Mouse (Mus musculus) frontal cortex, postnatal 36 days (tissue): ENCODE data around the gene Abcd4.

Experiments
- DNase-seq, 2 experiments: peaks; one replicate each; pipeline ENCODE4 v3.0.0; 2022; ENCODE audit warnings: low spot score in 2 of 2

The Abcd4 gene

DNA sequence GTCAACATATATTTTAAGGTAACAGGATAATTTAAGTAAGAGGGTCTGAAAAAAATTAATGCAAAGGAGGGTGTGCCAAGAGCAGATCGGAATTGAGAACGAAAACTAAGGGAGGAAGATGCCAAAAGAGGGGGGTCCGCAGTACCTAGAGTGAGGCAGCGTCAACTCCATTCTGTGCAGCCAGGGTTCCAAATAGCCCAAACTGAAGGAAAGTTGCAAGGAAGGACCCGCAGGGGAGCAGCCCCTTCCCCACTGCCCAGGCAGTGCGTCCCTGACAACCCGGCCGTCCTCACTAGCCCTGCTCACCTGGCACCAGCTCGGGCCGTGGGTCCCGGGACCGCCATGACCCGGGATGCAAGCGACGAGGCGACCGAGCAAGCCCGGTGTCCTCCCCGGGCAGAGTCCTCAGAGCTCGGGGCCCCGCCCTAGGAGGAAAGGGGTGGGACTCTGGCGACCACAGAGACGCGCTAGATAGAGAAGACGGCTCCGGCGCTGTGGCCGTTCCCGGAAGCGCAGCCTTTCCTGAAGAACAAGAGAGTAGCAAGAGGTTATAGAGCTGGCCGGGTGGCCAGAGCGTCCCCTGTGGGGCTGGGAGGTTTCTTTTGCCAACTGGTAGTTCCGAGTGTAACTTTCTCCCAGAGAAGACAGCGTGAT, at the start of gene Abcd4:
Abcd4 (minus strand) TSS at position 437 of the 654 bp plus-strand sequence.
- peak; percentile 90 to 93 for DNase-seq

DNA sequence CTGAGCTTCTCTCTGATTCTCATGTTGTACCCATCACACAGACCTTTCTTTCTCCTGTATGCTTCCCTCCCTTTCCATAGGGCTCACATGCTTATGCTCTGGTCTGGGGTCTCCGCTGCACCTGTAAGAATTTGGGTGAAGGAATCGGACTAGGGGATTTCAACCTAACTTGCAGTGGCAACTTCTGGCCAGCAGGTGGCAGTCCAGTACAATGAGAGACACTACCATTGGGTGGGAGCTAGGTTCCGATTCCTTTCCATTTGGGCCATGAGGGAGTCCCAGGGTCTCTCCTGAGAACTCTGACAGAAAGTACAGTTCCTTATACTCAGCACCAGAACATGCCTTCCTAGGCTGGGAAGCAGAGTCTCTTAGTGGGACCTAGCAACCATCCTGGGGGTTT, 36.7 kb upstream of the Abcd4 start:
- peak; percentile 65 to 70 for DNase-seq

DNA sequence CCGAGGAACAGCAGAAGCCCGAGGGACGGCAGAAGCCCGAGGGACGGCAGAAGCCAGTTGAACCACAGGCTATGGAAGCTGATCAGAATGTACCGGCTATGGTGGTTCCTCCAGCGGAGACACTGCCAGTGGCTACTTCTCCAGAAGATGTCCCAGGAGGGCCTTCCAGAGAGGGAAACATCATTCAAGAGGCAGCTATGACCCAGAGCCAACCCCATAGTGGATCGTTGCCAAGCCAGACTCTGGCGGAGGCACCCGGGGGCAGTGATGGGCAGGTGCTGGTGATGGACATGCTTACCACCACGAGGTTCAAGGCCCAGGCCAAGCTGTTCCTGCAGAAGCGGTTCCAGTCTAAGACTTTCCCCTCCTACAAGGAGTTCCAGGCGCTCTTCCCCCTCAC, 33.0 kb upstream of the Abcd4 start:
- DNase-seq, result no peak

DNA sequence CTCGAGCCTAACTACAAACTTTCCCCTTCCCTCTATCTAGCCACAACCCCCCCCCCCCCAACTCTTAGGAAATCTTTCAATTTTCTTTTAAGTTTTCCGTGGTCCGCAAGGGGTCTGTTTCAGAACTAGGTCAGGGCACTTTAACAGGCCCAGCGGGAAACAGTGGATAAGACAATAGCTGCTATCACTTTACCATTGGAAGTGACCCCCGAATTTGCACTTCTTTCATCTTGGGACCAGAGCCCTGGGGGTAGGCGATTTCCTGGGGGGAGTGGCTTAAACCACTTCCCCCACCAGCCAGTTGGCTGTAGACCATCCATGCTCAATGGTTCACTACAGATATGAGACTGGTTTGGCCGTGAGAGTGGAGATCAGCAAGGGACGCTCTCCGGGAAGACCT, 23.4 kb upstream of the Abcd4 start, which contains the start of gene Vrtn:
Vrtn (plus strand) TSS at position 366 of the 400 bp plus-strand sequence.
- no peak for DNase-seq

DNA sequence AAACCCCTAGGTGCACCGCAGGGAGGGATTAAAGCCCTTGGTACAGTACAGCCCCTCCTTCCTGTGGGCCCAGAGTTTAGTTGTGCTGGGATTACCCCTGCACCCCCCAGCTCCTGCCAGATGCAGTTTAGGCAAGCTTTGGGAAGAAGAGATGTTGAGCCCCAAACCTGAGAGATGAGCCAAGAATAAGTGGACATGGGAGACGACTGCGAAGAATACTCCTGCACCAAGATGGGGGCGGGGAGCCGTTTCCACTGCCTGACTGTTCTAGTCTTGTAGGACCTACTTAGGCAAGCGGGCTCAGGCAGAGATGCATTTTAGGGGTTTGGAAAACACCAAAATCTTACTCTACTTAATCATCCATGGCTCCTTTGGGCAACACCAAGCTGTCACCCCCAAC, 23.0 kb upstream of the Abcd4 start:
- no peak for DNase-seq

DNA sequence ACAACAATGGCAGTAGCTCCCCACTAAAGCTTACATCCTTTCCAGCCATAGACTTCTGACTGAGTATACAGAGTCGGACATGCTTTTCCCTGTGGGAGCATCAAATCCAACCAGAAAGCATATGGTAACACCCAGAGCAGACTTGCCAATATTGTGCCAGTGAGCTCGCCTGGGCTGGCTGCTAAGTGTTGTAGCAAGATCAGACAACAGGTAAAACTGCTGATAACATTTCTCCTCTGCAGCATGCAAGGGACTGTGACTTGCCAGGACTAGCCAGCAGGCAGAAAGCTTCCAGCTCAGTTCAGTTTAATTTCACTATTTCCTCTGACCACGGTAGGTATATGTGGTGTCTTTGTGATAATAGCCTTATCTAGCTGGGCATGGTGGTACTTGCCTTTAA, 14.7 kb upstream of the Abcd4 start:
- DNase-seq, result no peak

DNA sequence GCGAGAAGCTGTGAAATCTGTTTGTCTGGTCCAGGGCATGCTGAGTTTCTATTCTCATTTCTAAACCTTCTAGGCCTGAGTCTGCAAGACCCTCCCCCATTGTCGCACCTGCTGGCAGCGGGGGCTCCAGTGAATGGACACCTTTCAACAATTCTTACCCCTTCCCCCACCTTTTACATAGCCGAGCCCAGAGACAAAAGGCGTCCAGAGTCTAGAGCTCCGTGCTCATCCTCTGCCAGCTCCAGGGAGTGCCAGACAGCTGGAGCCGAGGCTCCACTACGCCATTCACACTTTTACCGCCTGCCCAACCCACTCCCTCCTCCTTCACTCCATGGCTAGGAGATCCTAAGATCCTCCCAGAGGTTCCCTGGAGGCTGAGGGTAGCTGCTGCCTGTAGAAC, 7.9 kb upstream of the Abcd4 start:
- DNase-seq, result peak; percentile 15 to 29

DNA sequence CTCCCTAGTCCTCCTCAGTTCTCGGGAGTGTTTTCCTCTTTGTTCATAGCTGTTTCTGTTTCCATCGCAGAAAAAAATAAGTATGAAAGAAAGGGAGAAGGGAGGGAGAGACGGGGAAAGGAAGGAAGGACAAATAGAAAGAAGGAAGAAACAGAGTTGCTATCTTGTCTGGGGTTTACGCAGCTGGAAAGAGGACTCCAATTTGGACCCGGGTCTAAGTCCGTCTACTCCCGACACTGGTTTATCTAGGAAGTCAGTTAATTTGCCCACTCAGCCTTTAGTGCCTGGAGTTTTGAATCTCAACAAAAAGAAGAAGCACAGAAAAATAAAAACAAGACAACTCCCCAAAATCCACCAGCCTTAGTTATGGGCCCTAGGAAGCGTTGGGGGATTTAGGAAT, 7.4 kb upstream of the Abcd4 start:
- DNase-seq, result no peak

DNA sequence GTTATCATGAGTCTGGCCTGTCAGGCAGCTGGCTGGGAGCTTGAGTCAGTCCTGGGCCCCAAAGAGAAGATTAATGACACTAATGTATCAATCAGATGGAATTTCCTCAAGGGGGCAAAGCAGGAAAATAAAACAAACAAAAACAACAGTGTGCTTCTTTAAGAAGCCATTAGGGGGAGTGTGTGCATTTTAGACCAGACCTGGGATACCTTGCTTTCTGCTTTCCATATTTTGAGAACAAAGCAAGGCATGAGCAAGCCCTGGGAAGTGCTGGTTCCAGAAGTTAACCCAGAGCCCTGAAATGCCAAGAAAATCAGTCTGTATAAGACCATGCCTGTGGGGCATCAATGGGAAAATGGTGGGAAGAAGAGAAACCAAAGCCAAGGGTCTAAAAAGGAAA, 3.8 kb upstream of the Abcd4 start:
- DNase-seq, result no peak

DNA sequence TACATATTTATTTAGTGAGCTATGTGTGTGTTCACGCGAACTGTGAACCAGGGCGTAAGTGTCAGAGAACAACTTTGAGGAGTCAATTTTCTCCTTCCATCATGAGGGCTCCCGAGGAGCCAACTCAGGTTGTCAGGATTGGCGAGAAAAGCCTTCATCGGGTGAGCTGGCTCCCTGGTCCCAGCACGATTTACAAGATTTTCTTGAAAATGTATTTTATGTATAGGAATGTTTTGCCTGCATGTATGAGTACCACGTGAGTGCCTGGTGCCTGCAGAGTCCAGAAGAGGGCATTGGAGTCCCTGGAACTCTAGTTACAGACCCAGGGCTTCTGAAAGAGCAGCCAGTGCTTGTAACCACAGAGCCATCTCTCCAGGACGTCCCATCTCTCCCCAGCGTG, 450 bp upstream of the Abcd4 start:
- no peak for DNase-seq

DNA sequence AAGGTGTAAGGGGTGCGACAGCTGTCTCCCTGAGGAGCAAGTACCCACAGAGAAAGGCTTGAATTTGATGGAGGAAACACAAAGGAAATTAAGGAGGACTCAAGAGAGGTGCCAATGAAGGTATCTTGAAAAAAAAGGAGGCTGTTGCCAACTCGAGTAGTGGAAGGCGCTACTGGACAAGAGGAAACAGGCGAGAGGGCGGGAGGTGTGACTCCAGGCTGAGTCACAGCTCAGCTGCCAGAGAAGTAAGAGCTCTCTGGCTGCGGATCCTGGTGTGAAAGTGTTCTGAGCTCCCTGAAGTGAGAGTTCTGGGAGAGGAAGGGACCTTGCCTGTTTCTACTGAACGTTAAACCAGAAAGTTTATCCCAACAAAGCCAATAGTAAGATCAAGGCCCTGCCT, 2.7 kb downstream of the Abcd4 start:
- DNase-seq, result peak; percentile 54 to 68

DNA sequence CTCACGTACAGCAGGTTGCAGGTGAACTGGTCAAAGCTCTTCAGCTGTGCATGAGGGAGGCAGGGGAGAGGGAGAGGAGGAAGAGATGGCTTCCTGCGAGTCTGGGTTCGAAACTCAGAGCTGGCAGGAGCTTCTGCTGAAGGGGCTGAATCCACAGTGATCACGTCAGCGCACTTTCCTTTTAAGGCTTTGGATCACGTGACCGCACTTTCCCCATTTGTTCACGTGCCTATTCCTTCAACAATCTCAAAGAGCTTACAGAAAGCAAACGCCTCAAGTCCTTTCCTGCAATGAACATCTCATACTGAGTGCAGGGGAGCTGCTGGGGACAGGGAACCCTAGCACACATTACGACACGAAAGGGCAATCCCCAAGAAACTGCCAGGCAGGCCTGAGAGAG, 3.2 kb downstream of the Abcd4 start:
- no peak for DNase-seq

DNA sequence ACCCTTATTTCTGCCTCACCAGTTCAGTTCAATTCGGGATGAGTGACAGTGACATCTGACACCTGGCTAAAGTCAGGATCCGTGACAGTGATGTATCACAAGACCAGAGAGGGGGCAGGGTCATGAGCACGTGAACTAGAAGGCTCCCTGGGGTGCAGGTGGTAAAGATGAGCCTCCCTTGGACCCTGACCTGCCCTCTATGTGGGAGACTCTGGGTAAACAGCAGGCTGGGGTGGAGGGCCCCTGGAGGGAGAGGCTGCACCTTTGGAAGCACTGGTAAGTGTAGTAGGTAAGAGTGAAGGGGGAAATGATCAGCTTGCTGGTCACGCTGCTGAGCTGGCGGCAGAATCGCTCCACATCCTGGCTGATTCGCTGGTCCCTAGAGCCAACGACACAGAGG, 4.7 kb downstream of the Abcd4 start:
- DNase-seq, result no peak

DNA sequence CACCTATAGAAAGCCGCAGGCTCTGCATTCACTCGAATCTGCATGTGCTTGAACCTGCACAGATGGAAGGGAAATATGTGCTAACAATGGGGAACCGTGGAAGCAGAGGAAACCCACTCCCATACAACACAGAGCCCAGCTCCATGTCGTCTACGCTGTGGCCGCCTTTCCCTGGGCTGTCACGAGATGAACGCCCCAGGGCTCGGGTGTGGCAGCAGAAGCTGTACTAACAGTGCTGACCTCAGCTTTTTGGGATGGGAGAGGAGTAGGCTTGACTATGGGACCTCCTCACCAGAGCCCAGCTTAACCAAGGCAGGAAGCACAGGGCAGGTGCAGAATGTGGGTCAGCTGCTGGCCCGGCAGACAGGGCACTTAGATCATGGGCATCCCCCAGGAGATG, 5.5 kb downstream of the Abcd4 start:
- DNase-seq, result no peak

DNA sequence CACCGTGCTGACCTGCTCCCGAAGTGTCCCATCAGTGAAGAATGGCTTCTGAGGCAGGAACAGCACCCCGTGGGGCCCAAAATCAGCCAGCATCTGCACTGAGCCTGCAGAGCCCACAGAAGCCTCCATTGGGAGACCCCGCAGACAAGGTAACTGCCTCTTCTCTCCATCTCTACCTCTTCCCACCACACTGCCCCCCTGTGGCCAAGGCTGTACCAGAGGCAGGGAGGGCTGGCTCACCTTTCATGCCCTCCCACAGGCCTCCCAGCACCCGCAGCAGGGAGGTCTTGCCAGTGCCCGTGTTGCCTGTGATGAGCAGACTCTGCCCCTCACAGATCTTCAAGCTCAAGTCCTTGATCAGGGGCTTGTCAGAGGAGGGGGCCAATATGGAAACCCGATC, 11.4 kb downstream of the Abcd4 start:
- no peak for DNase-seq

DNA sequence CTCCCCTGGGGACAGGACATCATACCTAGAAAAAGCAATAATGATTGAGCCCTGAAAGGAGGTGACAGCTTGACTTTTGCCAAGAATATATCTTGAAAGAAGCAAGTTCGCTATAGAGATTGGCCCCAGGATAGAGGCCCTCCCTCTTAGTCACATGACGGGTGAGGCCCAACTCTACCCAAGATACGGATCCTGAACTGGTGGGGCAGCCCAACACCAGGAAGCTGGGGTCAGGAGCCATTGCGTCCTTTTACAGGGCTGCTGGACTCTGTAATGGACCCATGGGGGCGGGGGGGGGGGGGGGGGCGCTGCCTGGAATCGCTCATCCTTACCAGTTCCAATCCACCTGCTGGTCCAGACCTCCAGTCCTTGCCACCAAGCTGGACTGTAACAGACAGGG, 13.2 kb downstream of the Abcd4 start:
- no peak for DNase-seq

DNA sequence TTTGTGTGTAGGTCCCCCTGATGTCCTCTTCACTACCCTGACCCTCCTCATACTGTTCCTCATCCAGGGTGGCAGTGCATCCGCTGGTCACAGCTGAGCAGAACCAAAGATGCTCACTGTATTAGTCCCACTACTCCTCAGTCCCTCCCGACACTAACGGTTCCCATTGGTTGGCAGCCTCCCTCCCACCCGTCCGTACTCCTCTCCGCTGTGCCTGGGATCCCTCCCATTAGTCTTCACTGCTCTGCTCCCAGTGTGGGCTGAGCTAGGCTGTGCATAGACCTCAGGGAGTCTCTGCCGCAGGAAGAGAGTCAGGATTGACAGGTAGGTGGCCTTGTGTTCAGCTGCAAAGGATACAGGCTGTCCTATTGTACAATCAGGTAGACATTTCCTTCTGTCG, 18.9 kb downstream of the Abcd4 start:
- DNase-seq, result no peak

DNA sequence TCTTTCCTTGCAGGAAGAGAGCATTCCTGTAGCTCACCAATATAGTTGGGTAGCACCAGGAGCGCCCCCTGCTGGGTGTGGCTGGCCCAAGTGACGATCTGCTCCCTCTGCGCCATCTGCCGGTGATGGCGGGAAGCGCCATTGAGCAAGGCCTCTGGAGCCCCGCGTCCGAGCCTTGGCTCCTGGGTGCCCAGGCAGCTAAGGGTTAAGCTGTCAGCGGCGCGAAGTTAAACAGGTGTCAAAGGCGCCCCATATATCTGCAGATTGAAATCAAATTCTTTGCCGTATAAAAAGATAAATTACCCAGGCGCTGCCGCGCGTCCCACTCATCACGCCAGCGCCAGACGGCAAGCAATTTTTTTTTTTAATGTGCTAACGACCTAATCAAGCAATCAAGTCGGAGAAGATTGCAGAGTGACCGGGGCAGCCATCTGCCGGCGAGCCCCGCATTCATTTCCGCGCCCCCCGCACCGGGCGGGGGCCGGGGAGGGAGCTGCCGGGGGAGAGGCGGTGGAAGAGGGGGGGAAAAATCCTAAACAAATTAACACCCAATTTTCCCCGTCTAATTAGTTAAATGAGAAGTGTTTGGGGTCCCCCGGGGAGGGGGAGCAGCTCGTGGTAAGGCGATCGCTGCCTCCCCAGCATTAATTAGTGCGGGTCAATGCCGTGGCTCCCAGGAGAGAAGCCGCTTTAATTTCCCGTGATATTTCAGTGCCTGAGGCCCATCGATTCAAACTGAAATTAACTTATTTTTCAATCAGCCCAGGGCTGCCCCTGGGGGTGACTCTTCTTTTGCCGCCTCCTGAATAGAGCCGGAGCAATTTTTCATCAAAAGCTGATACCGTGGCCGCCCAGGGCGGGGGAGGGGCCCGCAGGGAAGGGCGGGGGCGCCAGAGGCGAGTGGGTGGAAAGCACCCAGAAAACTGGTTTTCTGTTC, 27.1 kb downstream of the Abcd4 start:
- DNase-seq, result peak; percentile 96 to 97

DNA sequence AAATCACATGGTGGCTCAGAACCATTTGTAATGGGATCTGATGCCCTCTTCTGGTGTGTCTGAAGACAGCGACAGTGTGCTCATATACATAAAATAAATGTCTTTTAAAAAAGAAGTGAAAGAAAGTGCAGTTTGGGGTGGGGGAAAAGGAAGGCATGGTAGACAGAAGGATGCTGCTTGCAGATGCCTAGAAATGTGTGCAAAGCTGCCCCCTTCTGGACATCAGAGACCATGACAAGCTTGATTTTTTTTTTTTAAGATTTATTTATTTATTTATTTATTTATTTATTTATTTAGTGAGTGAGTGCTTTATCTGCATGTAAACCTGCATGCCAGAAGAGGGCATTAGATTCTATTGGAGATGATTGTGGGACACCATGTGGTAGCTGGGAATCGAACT, 35.9 kb downstream of the Abcd4 start:
- no peak for DNase-seq

DNA sequence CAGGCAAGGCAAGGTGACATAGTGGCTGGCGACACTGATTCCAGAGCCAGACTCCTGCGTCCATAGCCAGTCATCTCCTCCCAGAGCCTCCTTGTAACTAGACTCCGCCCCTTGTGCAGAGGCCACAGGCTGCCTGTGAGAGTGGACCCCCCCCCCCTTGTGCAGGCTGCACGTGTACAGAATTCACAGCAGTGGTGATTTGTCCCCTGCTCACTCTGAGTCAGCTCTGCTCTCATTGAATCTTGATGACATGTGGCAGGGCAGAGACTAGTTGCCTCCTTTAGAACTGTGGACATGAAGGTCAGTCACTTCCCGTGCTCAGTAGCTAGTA, 38.8 kb downstream of the Abcd4 start:
- DNase-seq, result no peak

DNA sequence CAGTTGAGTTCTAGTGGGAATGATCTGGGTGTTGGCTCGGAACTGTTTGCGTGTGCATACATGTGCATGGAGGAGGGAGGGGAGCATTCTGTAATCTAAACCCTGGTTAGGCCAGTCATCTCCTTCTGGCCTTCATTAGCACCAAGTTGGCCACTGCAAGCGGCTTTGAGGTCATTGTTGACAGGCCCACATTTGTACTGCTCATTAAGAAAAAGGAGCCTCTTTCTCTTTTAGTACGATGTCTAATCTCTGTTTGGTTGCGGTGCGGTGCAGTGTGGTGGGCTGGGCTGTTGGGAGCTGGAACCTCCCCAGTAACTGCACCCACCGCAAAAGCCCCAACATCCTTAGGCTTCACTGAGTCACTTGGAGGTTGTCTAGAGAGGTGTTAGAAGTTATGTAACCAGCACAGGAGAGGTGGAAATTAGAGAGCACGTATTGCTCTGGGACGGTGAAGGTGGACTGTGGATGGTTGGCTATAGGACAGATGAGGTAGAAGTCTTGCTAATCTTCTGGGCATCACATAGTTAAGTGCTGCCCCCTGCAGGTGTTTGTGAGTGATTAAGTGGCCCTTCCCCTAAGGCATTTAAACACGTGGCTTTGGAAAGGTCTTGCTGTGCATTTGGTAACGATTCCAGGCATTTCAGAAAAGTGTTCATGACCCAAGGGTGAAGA, 39.3 kb downstream of the Abcd4 start:
- DNase-seq, result no peak

DNA sequence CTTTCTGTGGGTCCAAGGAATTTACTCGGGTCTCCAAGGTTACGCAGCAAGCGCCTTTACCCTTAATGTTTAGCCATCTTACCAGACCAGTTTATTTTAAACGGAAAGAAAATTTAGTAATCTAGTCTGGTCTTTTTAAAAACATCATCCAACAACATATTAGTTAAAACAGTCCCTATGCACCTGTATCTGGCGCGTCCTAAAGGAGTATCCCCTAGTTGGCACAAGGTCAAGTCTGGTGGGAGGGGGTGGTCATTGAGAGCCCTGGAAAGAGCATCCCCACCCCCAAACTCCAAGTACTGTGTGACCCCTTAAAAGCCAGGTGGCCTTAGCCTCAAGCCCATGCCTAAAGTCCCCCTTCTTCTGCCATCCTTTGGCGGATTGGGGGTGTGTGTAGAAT, 44.1 kb downstream of the Abcd4 start:
- DNase-seq, result no peak

DNA sequence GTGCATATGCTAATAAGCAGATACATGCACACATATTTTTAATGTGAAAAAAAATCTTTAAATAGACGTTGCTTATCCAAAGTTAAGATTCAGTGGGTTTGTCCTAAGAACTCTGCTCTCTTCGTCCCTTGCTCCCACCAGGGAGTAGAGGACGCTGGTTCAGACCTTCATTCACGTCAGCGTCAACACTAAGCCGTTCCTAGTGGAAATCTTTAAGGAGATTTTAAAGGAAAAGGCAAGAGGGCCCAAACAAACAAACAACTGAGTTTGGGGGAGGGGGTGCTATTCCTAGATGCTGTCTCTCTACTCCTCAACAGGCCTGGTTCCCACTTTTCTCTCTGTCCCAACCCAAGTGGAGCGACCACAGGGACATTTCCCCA, 44.9 kb downstream of the Abcd4 start:
- DNase-seq, result no peak
